Mouse (Mus musculus) lung, adult 2 months (tissue): ENCODE measurements at regions not wholly inside any gene's neighbourhood (a gene's known extent, or its start where the extent isn't known, plus 50 kb on each side); places are given as distances from the start of the nearest gene placed in this dataset.

ENCODE experiments used
- DNase-seq: peaks from one replicate; pipeline ENCODE4 v3.0.0; 2022
- H3K4me1 ChIP-seq: fragments of 200-500 bp; 2 replicates; pipeline ENCODE4 v1.6.1; 2011; ENCODE audit warnings: low read length; ENCODE audit not compliant: control insufficient read depth, insufficient read depth
- H3K4me3 ChIP-seq: fragments of 200-500 bp; replicated peaks from 2 replicates; pipeline ENCODE3; 2011; ENCODE audit warnings: low read depth, mild to moderate bottlenecking, control low read depth, low read length; ENCODE audit errors: extremely low read depth
- CTCF ChIP-seq: fragments of 200-500 bp; IDR thresholded peaks from 2 replicates; pipeline ENCODE4 v1.5.1; 2011; ENCODE audit warnings: mild to moderate bottlenecking, low read length, control low read depth; ENCODE audit not compliant: insufficient read depth
- POLR2A ChIP-seq: fragments of 200-500 bp; IDR thresholded peaks from 2 replicates; pipeline ENCODE4 v1.6.1; 2011; ENCODE audit warnings: low read depth, mild to moderate bottlenecking, control low read depth, low read length, borderline replicate concordance; ENCODE audit errors: extremely low read depth
- WGBS: fragments of 180-500 bp; shearing (Covaris S2); methylation state at CpG from one replicate; pipeline ENCODE4 v1.1.7; 2018; 5-methylcytosine and 5-hydroxymethylcytosine counted together

DNA sequence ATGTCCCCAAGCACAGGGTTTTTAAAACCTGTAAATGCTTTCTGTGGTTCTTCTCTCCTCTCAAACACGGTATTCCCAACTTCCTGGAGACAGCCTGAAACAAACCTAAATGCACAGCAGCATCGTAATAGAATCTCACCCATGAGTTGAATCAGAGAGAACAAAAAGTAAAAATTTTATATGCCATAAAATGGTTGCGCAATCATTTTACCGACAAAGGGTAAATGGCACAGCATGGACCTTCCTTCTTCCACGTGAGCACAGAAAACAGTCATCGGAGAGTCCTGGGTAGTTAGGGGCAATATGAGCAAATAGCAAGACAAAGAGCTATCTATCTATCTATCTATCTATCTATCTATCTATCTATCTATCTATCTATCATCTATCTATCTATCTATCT, 79.3 kb upstream of the Plcb4 start:
- DNase-seq, result no peak
- no peak overlapping the region for H3K4me3 ChIP-seq
- no peak for TF ChIP-seq CTCF
- no peak for TF ChIP-seq POLR2A
- WGBS, result 94% methylated on average over 6 of the region's 6 CpGs
- H3K4me1 ChIP-seq, result peaks cover 4% of the 10 kb centered on the region; the same call in 1 of the 2 replicates

- DNase-seq, result no peak
- H3K4me1 ChIP-seq, result peaks cover 4% of the 10 kb centered on the region; the same call in 1 of the 2 replicates
- 72% methylated on average over 4 of the region's 4 CpGs for WGBS
- TF ChIP-seq POLR2A (no peak), CTCF (no peak)
- no peak overlapping the region for H3K4me3 ChIP-seq
Observed at GRCm38 (mm10) chr2:135580051-135580450, 78.8 kb upstream of the Plcb4 start.

- no peak overlapping the region for H3K4me3 ChIP-seq
- WGBS, result 72% methylated on average over 8 of the region's 8 CpGs
- H3K4me1 ChIP-seq, result peaks cover 4% of the 10 kb centered on the region; the same call in 1 of the 2 replicates
- TF ChIP-seq CTCF (no peak), POLR2A (no peak)
- DNase-seq, result no peak
Observed at GRCm38 (mm10) chr2:135582341-135582740, 76.5 kb upstream of the Plcb4 start.

GRCm38 (mm10) chr2:135606306-135606705, 52.5 kb upstream of the Plcb4 start:
- H3K4me1 ChIP-seq, result no peaks in the 10 kb centered on the region
- no peak overlapping the region for H3K4me3 ChIP-seq
- no peak for TF ChIP-seq POLR2A
- no peak for TF ChIP-seq CTCF
- no peak for DNase-seq
